Mouse (Mus musculus): Measurements from ENCODE around the gene Ankrd13d. TPM values are rescaled to one million over a fixed set of nuclear protein-coding genes. Genes with fewer than 3 reads are reported as not detected.
A peak's percentile ranks its signal among the peaks of the same experiment; 100 is the strongest.

Ankrd13d gene
- polyA plus RNA-seq, 1 experiment, result 1.7 TPM

GRCm38 (mm10) chr19:4317181-4317580 lies 34.2 kb upstream of the Ankrd13d start:
- Histone ChIP-seq H3K27me3 (ENCODE audit: control insufficient read depth, insufficient read depth, insufficient read length) (no peaks in the 10 kb centered on the region), H3K79me2 (ENCODE audit: control insufficient read depth, insufficient read depth) (no peaks in the 10 kb centered on the region), H3K4me2 (ENCODE audit: low read depth) (no peak overlapping the region), H3K4me3 (no peak overlapping the region), H3ac (ENCODE audit: control insufficient read depth, insufficient read length) (no peak overlapping the region), H3K36me3 (ENCODE audit: control insufficient read depth, insufficient read depth) (peaks cover 35% of the 10 kb centered on the region)
- TF ChIP-seq E2F4 (IDR thresholded peaks at IDR 0.05; ENCODE audit: insufficient read depth) (no peak), MYOD1 (IDR thresholded peaks at IDR 0.05; ENCODE audit: control insufficient read depth in 1 of 3, insufficient read length in 2 of 3, low read depth in 2 of 3) (no peak), POLR2A (IDR thresholded peaks at IDR 0.05; ENCODE audit: insufficient read length, low read depth) (no peak), POLR2AphosphoS2 (IDR thresholded peaks at IDR 0.05; ENCODE audit: insufficient read length, low read depth) (no peak), TCF3 (IDR thresholded peaks at IDR 0.05; ENCODE audit: insufficient read length, low read depth) (no peak), CEBPB (IDR thresholded peaks at IDR 0.05; ENCODE audit: insufficient read depth, poor library complexity, severe bottlenecking) (no peak)

DNA sequence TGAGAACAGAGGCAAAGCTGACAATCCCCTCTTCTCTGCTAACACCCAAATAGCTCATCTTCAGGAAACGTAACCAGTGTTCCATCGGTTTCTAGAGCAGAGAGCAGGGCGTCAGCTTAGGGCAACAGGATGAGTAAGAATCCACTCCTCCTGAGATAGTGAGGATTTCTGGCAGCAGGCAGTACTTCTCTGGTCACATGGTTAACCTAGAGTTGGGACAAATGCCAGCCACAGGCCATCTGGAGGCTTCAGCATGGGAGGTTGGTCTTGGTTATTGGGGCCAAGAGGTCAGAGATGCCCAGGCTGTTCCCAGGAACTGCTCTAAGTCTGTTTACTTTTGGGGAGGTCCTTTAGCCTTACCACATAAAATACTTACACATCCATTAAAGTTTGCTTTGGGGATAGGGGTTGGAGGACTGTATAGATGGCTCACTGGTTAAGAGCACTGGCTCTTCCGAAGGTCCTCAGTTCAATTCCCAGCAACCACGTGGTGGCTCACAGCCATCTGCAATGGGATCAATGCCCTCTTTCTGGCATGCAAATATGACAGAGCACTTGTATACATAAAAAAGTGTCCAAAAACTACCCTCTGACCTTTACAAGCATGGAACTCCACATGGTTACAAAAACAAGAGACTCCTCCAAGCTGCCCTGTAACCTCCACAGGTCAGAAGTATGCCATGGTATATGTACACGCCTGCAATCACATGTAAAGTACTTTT lies 32.4 kb upstream of the Ankrd13d start:
- H3K79me2 ChIP-seq (ENCODE audit: control insufficient read depth, insufficient read depth), result no peaks in the 10 kb centered on the region
- H3ac ChIP-seq (ENCODE audit: control insufficient read depth, insufficient read length), result no peak overlapping the region
- H3K4me2 ChIP-seq (ENCODE audit: low read depth), result peak overlapping the region; percentile 55
- peaks cover 25% of the 10 kb centered on the region for H3K36me3 ChIP-seq (ENCODE audit: control insufficient read depth, insufficient read depth)
- H3K4me3 ChIP-seq, result no peak overlapping the region
- H3K27me3 ChIP-seq (ENCODE audit: control insufficient read depth, insufficient read depth, insufficient read length), result no peaks in the 10 kb centered on the region
- TF ChIP-seq E2F4 (IDR thresholded peaks at IDR 0.05; ENCODE audit: insufficient read depth) (no peak), MYOG (IDR thresholded peaks at IDR 0.05; ENCODE audit: control insufficient read depth in 1 of 3, insufficient read depth in 1 of 3, insufficient read length in 2 of 3, low read depth in 2 of 3) (peak in 1 of 3 experiments; percentile 6), CEBPB (IDR thresholded peaks at IDR 0.05; ENCODE audit: insufficient read depth, poor library complexity, severe bottlenecking) (no peak), TCF3 (IDR thresholded peaks at IDR 0.05; ENCODE audit: insufficient read length, low read depth) (no peak), TCF12 (IDR thresholded peaks at IDR 0.05; ENCODE audit: insufficient read depth, poor library complexity, severe bottlenecking) (no peak), POLR2AphosphoS2 (IDR thresholded peaks at IDR 0.05; ENCODE audit: insufficient read length, low read depth) (peak; percentile 24), POLR2A (IDR thresholded peaks at IDR 0.05; ENCODE audit: insufficient read length, low read depth) (no peak), USF1 (IDR thresholded peaks at IDR 0.05; ENCODE audit: low read depth) (peak; percentile 89), MAX (IDR thresholded peaks at IDR 0.05; ENCODE audit: low read depth) (no peak), REST (IDR thresholded peaks at IDR 0.05; ENCODE audit: insufficient read depth, insufficient read length) (no peak), SRF (IDR thresholded peaks at IDR 0.05; ENCODE audit: control insufficient read depth, insufficient read length, low read depth) (no peak)

DNA sequence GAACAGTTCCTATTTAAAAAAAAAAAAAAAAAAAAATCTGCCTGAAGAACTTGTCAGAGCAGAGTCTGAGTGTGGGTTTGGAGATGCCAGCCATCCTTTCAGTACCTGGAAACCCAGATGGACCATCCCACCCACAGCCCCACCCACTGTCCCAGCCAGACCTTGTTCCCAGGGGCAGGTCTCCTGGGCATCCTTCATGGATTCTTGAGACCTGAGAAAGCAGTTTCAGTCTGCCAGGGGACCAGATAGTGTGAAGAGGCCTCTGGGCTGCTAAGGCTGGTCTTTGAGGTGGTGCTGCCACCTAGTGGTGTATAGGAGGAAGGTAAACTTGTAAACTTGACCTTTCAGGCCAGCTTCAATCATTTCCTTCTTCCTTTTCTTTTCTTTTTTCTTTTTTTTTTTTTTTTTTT lies 26.8 kb upstream of the Ankrd13d start:
- H3K79me2 ChIP-seq (ENCODE audit: control insufficient read depth, insufficient read depth), result peaks cover 9% of the 10 kb centered on the region
- no peak overlapping the region for H3K4me3 ChIP-seq
- no peak overlapping the region for H3K4me2 ChIP-seq (ENCODE audit: low read depth)
- no peak overlapping the region for H3ac ChIP-seq (ENCODE audit: control insufficient read depth, insufficient read length)
- H3K36me3 ChIP-seq (ENCODE audit: control insufficient read depth, insufficient read depth), result no peaks in the 10 kb centered on the region
- TF ChIP-seq TCF12 (IDR thresholded peaks at IDR 0.05; ENCODE audit: insufficient read depth, poor library complexity, severe bottlenecking), result no peak
- no peak for TF ChIP-seq MYOD1 (IDR thresholded peaks at IDR 0.05; ENCODE audit: control insufficient read depth in 1 of 3, insufficient read length in 2 of 3, low read depth in 2 of 3)
- no peak for TF ChIP-seq TCF3 (IDR thresholded peaks at IDR 0.05; ENCODE audit: insufficient read length, low read depth)
- TF ChIP-seq REST (IDR thresholded peaks at IDR 0.05; ENCODE audit: insufficient read depth, insufficient read length), result no peak
- no peak for TF ChIP-seq CEBPB (IDR thresholded peaks at IDR 0.05; ENCODE audit: insufficient read depth, poor library complexity, severe bottlenecking)
- TF ChIP-seq SRF (IDR thresholded peaks at IDR 0.05; ENCODE audit: control insufficient read depth, insufficient read length, low read depth), result no peak
- no peak for TF ChIP-seq POLR2AphosphoS2 (IDR thresholded peaks at IDR 0.05; ENCODE audit: insufficient read length, low read depth)
- no peak for TF ChIP-seq POLR2A (IDR thresholded peaks at IDR 0.05; ENCODE audit: insufficient read length, low read depth)
- no peak for TF ChIP-seq MAX (IDR thresholded peaks at IDR 0.05; ENCODE audit: low read depth)
- H3K27me3 ChIP-seq (ENCODE audit: control insufficient read depth, insufficient read depth, insufficient read length), result no peaks in the 10 kb centered on the region

DNA sequence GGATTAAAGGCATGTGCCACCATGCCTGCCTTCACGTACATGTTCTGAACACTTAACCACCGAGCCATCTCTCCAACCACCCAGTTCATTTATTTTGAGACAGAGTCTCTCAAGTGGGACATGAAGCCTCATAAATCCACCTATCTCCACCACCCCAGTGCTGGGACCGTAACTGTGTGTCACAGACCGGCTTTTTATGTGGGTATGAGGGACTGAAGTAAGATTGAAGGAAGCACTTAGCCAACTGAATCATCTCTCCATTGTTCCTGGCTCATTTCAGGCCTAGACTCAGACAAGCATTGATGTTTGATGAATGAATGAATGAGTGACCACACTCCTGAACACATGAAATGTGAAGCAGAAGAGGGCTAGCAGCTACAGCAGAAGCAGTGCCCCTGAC lies 26.4 kb upstream of the Ankrd13d start:
- no peak overlapping the region for H3K4me2 ChIP-seq (ENCODE audit: low read depth)
- H3K36me3 ChIP-seq (ENCODE audit: control insufficient read depth, insufficient read depth), result no peaks in the 10 kb centered on the region
- no peak for TF ChIP-seq SRF (IDR thresholded peaks at IDR 0.05; ENCODE audit: control insufficient read depth, insufficient read length, low read depth)
- peaks cover 14% of the 10 kb centered on the region for H3K79me2 ChIP-seq (ENCODE audit: control insufficient read depth, insufficient read depth)
- no peak overlapping the region for H3K4me3 ChIP-seq
- no peaks in the 10 kb centered on the region for H3K27me3 ChIP-seq (ENCODE audit: control insufficient read depth, insufficient read depth, insufficient read length)
- no peak overlapping the region for H3ac ChIP-seq (ENCODE audit: control insufficient read depth, insufficient read length)

GRCm38 (mm10) chr19:4306190-4306577 lies 23.2 kb upstream of the Ankrd13d start, which contains the start of gene Grk2:
Gene Grk2, minus strand, starts transcription at chr19:4306222.
- peaks cover 40% of the 10 kb centered on the region for H3K79me2 ChIP-seq (ENCODE audit: control insufficient read depth, insufficient read depth)
- H3K27me3 ChIP-seq (ENCODE audit: control insufficient read depth, insufficient read depth, insufficient read length), result no peaks in the 10 kb centered on the region
- H3K36me3 ChIP-seq (ENCODE audit: control insufficient read depth, insufficient read depth), result no peaks in the 10 kb centered on the region
- H3ac ChIP-seq (ENCODE audit: control insufficient read depth, insufficient read length), result peak within 1 kb of the TSS; percentile 46
- TF ChIP-seq POLR2AphosphoS2 (IDR thresholded peaks at IDR 0.05; ENCODE audit: insufficient read length, low read depth), result no peak
- peak; percentile 36 for TF ChIP-seq POLR2A (IDR thresholded peaks at IDR 0.05; ENCODE audit: insufficient read length, low read depth)
- peak within 1 kb of the TSS; percentile 43 for H3K4me3 ChIP-seq
- peak within 1 kb of the TSS; percentile 80 for H3K4me2 ChIP-seq (ENCODE audit: low read depth)

Data from myocyte (in vitro differentiated cells).